Mouse (Mus musculus) urinary bladder, postnatal 14 days (tissue): ENCODE results near the gene Accsl.

Experiments used
- DNase-seq: peaks from one replicate; pipeline ENCODE4 v3.0.0; 2021; ENCODE audit warnings: low spot score

The Accsl gene

GRCm38 (mm10) chr2:93874606-93875005 lies 5.6 kb upstream of the Accsl start:
- DNase-seq = no peak

- no peak for DNase-seq
Observed at GRCm38 (mm10) chr2:93874227-93874514, 5.2 kb upstream of the Accsl start.

GRCm38 (mm10) chr2:93873449-93874226 lies 4.7 kb upstream of the Accsl start:
- DNase-seq = no peak

GRCm38 (mm10) chr2:93872257-93872656 lies 3.3 kb upstream of the Accsl start:
- DNase-seq = no peak

- no peak for DNase-seq
Observed at GRCm38 (mm10) chr2:93871411-93871925, 2.5 kb upstream of the Accsl start.

GRCm38 (mm10) chr2:93870842-93871241 lies 1.9 kb upstream of the Accsl start:
- DNase-seq = peak; percentile 66

- no peak for DNase-seq
Observed at GRCm38 (mm10) chr2:93868566-93868965, 391 bp downstream of the Accsl start.

GRCm38 (mm10) chr2:93863229-93863628 lies 5.7 kb downstream of the Accsl start:
- no peak for DNase-seq

- DNase-seq = no peak
Observed at GRCm38 (mm10) chr2:93858845-93859244, 10.1 kb downstream of the Accsl start.

- no peak for DNase-seq
Observed at GRCm38 (mm10) chr2:93851303-93851702, 17.7 kb downstream of the Accsl start.

GRCm38 (mm10) chr2:93850317-93850944 lies 18.5 kb downstream of the Accsl start:
- no peak for DNase-seq

GRCm38 (mm10) chr2:93849505-93850089 lies 19.4 kb downstream of the Accsl start, which contains the start of gene Accs:
Gene Accs, minus strand, starts transcription at chr2:93849943.
- DNase-seq = peak; percentile 82

GRCm38 (mm10) chr2:93841349-93841748 lies 27.6 kb downstream of the Accsl start:
- no peak for DNase-seq

- DNase-seq = no peak
Observed at GRCm38 (mm10) chr2:93840109-93840508, 28.8 kb downstream of the Accsl start.

- DNase-seq = no peak
Observed at GRCm38 (mm10) chr2:93838931-93839330, 30.0 kb downstream of the Accsl start.

GRCm38 (mm10) chr2:93836232-93836785 lies 32.6 kb downstream of the Accsl start:
- DNase-seq = no peak

- no peak for DNase-seq
Observed at GRCm38 (mm10) chr2:93835596-93835995, 33.4 kb downstream of the Accsl start.

GRCm38 (mm10) chr2:93823519-93823918 lies 45.4 kb downstream of the Accsl start:
- DNase-seq = peak; percentile 75

GRCm38 (mm10) chr2:93822045-93822749 lies 46.8 kb downstream of the Accsl start, which contains the start of gene Ext2:
Gene Ext2, minus strand, starts transcription at chr2:93822568.
- peak; percentile 91 for DNase-seq

GRCm38 (mm10) chr2:93817791-93818190 lies 51.2 kb downstream of the Accsl start:
- no peak for DNase-seq

GRCm38 (mm10) chr2:93813343-93813742 lies 55.6 kb downstream of the Accsl start:
- DNase-seq = no peak

GRCm38 (mm10) chr2:93811812-93812211 lies 57.1 kb downstream of the Accsl start:
- DNase-seq = peak; percentile 61
